Mouse (Mus musculus) urinary bladder, adult 2 months (tissue): ENCODE measurements around the gene Zbtb24. TPM values are rescaled to one million over a fixed set of nuclear protein-coding genes. Genes with fewer than 3 reads are reported as not detected.
"Not testable (repeated sequence)": the region's sequence is repeated elsewhere in the genome, so short reads cannot be mapped to it uniquely, and the experiment has no call there.

ENCODE experiments used
- DNase-seq: peaks from one replicate; pipeline ENCODE4 v3.0.0; 2022; ENCODE audit warnings: low spot score
- polyA plus RNA-seq: library from polyadenylated mRNA; depleted of rRNA; stranded (reverse); fragments of >200 nt; gene quantifications from 2 replicates; pipeline ENCODE4 v1.2.3, GENCODE M21; 2012; rRNA removed

Zbtb24 gene
- polyA plus RNA-seq, 1 experiment = 17.4 TPM

DNA sequence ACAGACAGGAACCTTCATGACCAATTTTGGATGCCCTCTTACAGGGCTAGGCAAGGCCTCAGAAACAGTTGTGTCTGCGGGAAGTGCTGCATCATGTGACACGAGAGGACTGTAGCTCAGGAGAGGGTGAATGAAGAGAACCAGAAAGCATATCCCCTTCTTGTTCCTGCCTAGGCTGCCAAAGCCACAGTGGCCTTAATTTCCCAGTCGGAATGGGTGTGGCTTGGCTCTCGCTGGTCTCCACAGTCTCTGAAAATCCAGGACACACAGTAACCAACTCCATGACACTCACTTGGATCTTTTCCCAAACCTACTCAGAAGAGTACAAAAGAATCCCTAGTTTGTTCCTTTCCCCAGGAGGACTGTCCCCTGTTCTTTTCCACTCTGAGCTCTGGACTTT is 50.8 kb downstream of the Zbtb24 start:
- DNase-seq = no peak

DNA sequence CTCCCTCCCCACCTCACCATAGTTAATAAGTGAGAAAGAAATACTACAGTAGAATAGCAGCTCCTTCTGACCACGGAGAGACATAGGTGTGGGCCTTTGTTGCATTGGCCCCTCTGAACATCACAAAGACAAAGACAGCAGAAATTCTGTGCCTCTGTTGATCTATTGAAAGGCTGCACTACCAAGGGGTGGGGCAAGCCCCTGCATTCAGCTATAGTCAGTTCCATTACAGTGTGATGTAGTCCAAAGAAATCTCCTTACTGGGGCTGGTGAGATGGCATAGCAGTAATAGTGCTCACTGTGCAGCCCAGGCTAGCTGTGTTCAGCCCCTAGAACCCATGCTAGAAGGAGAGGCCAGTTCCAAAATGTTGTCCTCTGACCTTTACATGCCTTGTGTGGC is 54.8 kb downstream of the Zbtb24 start:
- no peak for DNase-seq

DNA sequence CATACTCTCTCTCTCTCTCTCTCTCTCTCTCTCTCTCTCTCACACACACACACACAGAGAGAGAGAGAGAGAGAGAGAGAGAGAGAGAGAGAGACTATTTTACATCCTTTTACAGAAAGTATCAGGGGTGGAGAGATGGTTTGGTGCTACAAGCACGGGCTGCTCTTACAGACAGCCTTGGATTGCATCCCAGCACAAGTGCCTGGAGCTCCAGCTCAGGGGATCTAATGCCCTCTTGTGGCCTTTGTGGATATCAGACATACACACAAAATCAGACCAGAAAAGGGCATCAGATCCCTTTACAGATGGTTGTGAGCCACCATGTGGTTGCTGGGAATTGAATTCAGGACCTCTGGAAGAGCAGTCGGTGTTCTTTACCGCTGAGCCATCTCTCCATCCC is 55.3 kb downstream of the Zbtb24 start:
- DNase-seq = not testable (repeated sequence)

GRCm38 (mm10) chr10:41509160-41509559 is 59.0 kb downstream of the Zbtb24 start:
- no peak for DNase-seq

DNA sequence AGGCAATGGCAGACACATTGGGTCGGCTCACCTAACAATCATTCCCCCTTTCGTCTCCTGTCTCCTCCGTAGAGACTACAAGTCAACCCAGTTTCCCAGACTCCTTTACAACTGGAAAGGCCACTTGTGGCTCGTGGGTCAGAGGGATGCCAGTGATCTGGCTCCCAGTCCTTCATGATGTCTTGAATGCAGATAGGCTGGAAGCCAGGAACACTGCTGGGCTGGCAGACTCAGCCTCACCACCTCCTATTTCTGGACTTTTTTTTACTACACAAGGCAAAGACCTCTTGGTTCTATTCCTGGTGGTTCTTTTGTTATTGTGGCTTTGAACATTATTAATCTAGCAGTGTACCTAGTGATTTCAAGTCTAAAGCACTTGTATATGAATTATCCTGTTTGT is 64.1 kb downstream of the Zbtb24 start:
- no peak for DNase-seq

DNA sequence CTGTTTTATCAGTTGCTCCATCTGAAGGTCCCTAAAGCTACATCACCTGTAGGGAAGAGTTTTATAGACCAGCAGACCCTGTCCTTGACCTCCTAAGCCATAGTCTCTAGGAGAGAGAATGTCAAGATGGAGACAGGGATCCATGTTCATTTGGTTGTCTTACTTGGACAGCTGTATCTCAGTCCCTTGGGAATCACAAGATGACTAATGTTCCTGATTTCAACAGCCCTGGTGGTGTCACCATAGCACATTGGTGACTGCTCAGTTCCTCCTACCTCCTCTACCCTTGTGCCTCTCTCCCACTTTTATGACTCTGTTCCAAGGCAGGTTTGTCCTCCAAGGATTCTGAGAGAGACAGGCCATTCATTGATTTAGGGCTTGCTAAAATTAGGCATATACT is 64.7 kb downstream of the Zbtb24 start:
- no peak for DNase-seq

Other genes with a start within 250 kb of the Zbtb24 start
- gene Fig4, start 147.1 kb upstream of the Zbtb24 start, polyA plus RNA-seq = 10.6 and 11.9 TPM in 2 replicates
- gene Ak9, start 146.4 kb upstream of the Zbtb24 start, polyA plus RNA-seq = 0.01 TPM in 1 of 2 replicates, not detected in the other
- 48.9 and 57.9 TPM in 2 replicates for gene Mical1, start 25.9 kb downstream of the Zbtb24 start, polyA plus RNA-seq
- gene Smpd2, start 40.0 kb downstream of the Zbtb24 start, polyA plus RNA-seq = 167 and 169 TPM in 2 replicates
- 10.7 and 11.5 TPM in 2 replicates for gene Ppil6, start 40.1 kb downstream of the Zbtb24 start, polyA plus RNA-seq
- gene Cd164, start 69.0 kb downstream of the Zbtb24 start, polyA plus RNA-seq = 119 and 143 TPM in 2 replicates